22 mouse cellular contexts compared by ENCODE assay signal in genomic region chr1:183159183-183159582, GRCm38 (mm10).
DNase-seq lines count a peak whose midpoint lies in the region; ATAC-seq and TF ChIP-seq lines count a peak whose summit lies in the region.
"Had no signal": no experiment of that assay in that cellular context is flagged by ENCODE, and none has a peak within 500 bp of the region (broad histone marks: within the 10 kb centered on the region; RNA-seq: fewer than 3 reads in every experiment).

No protein-coding gene starts in this region.

- no peak overlapping the region for H3K27ac ChIP-seq in liver, postnatal 0 days (ENCODE audit: low read depth)
- H3K27ac ChIP-seq in liver, embryonic 11.5 days (ENCODE audit: low read depth, low read length): no peak overlapping the region
- H3K27ac ChIP-seq in limb, embryonic 10.5 days: no peak overlapping the region
- no peak overlapping the region for H3K27ac ChIP-seq in limb, embryonic 14.5 days (replicated peaks; ENCODE audit: low read depth, low read length)
- H3K27ac ChIP-seq: embryonic facial prominence, embryonic 12.5 days; forebrain, embryonic 12.5 days; heart, embryonic 13.5 days; hindbrain, embryonic 12.5 days had no signal

- no peaks in the 10 kb centered on the region for H3K27me3 ChIP-seq in liver, postnatal 0 days (ENCODE audit: insufficient read depth, low read length)
- no peaks in the 10 kb centered on the region for H3K27me3 ChIP-seq in liver, embryonic 11.5 days (replicated peaks; ENCODE audit: control insufficient read depth, insufficient read depth, low read length)
- no peaks in the 10 kb centered on the region for H3K27me3 ChIP-seq in limb, embryonic 10.5 days (ENCODE audit: low read depth, poor library complexity, severe bottlenecking)
- H3K27me3 ChIP-seq in limb, embryonic 14.5 days (ENCODE audit: control insufficient read depth, insufficient read depth, low read length): no peaks in the 10 kb centered on the region
- H3K27me3 ChIP-seq: embryonic facial prominence, embryonic 12.5 days; forebrain, embryonic 12.5 days; heart, embryonic 13.5 days; hindbrain, embryonic 12.5 days had no signal

- no peak for DNase-seq in liver, postnatal 0 days
- DNase-seq in liver, embryonic 11.5 days (ENCODE audit: low spot score): no peak
- DNase-seq in limb, embryonic 10.5 days (ENCODE audit: low spot score): peak; percentile 32
- DNase-seq in limb, embryonic 14.5 days (ENCODE audit: low spot score): no peak
- DNase-seq in retina, postnatal 1 day: peak; percentile 30
- no peak for DNase-seq in left cerebral cortex, adult 11 months (ENCODE audit: low spot score)
- DNase-seq: adrenal gland, adult 8-10 months; adrenal gland, postnatal 36 days; cerebellum, adult 8-10 months; cerebellum, postnatal 14 days; embryo, embryonic 11 days; gastrocnemius, postnatal 14 days; heart, postnatal 4 days had no signal

- no peak overlapping the region for H3K4me2 ChIP-seq in liver, postnatal 0 days (ENCODE audit: low read depth, low read length)
- no peak overlapping the region for H3K4me2 ChIP-seq in liver, embryonic 11.5 days
- H3K4me2 ChIP-seq in limb, embryonic 14.5 days (replicated peaks; ENCODE audit: low read depth, low read length, severe bottlenecking): no peak overlapping the region
- H3K4me2 ChIP-seq: embryonic facial prominence, embryonic 12.5 days; forebrain, embryonic 12.5 days; heart, embryonic 13.5 days; hindbrain, embryonic 12.5 days had no signal

- 0 out of 2 replicates have a peak, but pooled peaks have one; percentile 18 for ATAC-seq in liver, postnatal 0 days
- ATAC-seq in liver, embryonic 11.5 days (replicated peaks; ENCODE audit: low FRiP score): no peak
- peak; percentile 70 for ATAC-seq in limb, embryonic 14.5 days (ENCODE audit: low FRiP score, low read depth)
- no peak for ATAC-seq in frontal cortex, adult (ENCODE audit: low TSS enrichment)
- ATAC-seq: CD4-positive, CD25-positive, alpha-beta regulatory T cell, adult 4 months; forebrain, embryonic 16.5 days; hindbrain, embryonic 16.5 days had no signal

- 85% methylated on average over 7 of the region's 7 CpGs for WGBS in liver, postnatal 0 days (ENCODE audit: insufficient replicate concordance)
- 91% methylated on average over 7 of the region's 7 CpGs for WGBS in liver, embryonic 11.5 days
- 61% methylated on average over 7 of the region's 7 CpGs for WGBS in limb, embryonic 10.5 days
- WGBS in limb, embryonic 14.5 days: 41% methylated on average over 7 of the region's 7 CpGs

- H3K9ac ChIP-seq in liver, postnatal 0 days (replicated peaks): no peak overlapping the region
- H3K9ac ChIP-seq in liver, embryonic 11.5 days (ENCODE audit: low read depth, low read length): no peak overlapping the region
- no peak overlapping the region for H3K9ac ChIP-seq in limb, embryonic 14.5 days (ENCODE audit: low read depth, low read length, severe bottlenecking)
- H3K9ac ChIP-seq: embryonic facial prominence, embryonic 12.5 days; forebrain, embryonic 12.5 days; heart, embryonic 13.5 days; hindbrain, embryonic 12.5 days had no signal

- no peak overlapping the region for H3K4me3 ChIP-seq in liver, postnatal 0 days (ENCODE audit: low read depth, low read length)
- H3K4me3 ChIP-seq in liver, embryonic 11.5 days (ENCODE audit: low read depth, low read length): no peak overlapping the region
- no peak overlapping the region for H3K4me3 ChIP-seq in limb, embryonic 10.5 days
- H3K4me3 ChIP-seq in limb, embryonic 14.5 days (replicated peaks; ENCODE audit: low read length): no peak overlapping the region
- H3K4me3 ChIP-seq: embryonic facial prominence, embryonic 12.5 days; forebrain, embryonic 12.5 days; heart, embryonic 13.5 days; hindbrain, embryonic 12.5 days had no signal

- TF ChIP-seq EP300 in liver, postnatal 0 days (IDR thresholded peaks at IDR 0.05; ENCODE audit: low read depth): no peak

- H3K4me1 ChIP-seq in liver, postnatal 0 days (ENCODE audit: insufficient read depth): peaks cover 6% of the 10 kb centered on the region; the same call in 1 of the 2 replicates
- peaks cover 5% of the 10 kb centered on the region; the same call in 1 of the 2 replicates for H3K4me1 ChIP-seq in liver, embryonic 11.5 days (replicated peaks; ENCODE audit: control insufficient read depth, insufficient read depth, low read length)
- H3K4me1 ChIP-seq in limb, embryonic 10.5 days: peaks cover 48% of the 10 kb centered on the region
- H3K4me1 ChIP-seq in limb, embryonic 14.5 days (ENCODE audit: control insufficient read depth, insufficient read depth, low read length): peaks cover 24% of the 10 kb centered on the region

- TF ChIP-seq CTCF in liver, postnatal 0 days (IDR thresholded peaks at IDR 0.05; ENCODE audit: low read depth): no peak

- no peaks in the 10 kb centered on the region for H3K9me3 ChIP-seq in liver, postnatal 0 days (ENCODE audit: low read length)
- H3K9me3 ChIP-seq in liver, embryonic 11.5 days (ENCODE audit: control insufficient read depth, low read length): no peaks in the 10 kb centered on the region
- 0 out of 2 replicates have a peak, but pooled peaks cover 2% of the 10 kb centered on the region for H3K9me3 ChIP-seq in limb, embryonic 10.5 days (replicated peaks)
- H3K9me3 ChIP-seq in limb, embryonic 14.5 days (ENCODE audit: control insufficient read depth, low read length): no peaks in the 10 kb centered on the region
- H3K9me3 ChIP-seq: embryonic facial prominence, embryonic 12.5 days; forebrain, embryonic 12.5 days; G1E; hindbrain, embryonic 12.5 days had no signal

- no peaks in the 10 kb centered on the region for H3K36me3 ChIP-seq in liver, postnatal 0 days (replicated peaks; ENCODE audit: insufficient read depth, low read length)
- no peaks in the 10 kb centered on the region; the same call in 1 of the 2 replicates for H3K36me3 ChIP-seq in liver, embryonic 11.5 days (ENCODE audit: control insufficient read depth, insufficient read depth, low read length)
- peaks cover 8% of the 10 kb centered on the region for H3K36me3 ChIP-seq in limb, embryonic 10.5 days
- peaks cover 2% of the 10 kb centered on the region; the same call in 1 of the 2 replicates for H3K36me3 ChIP-seq in limb, embryonic 14.5 days (ENCODE audit: control insufficient read depth, insufficient read depth, low read length)
- H3K36me3 ChIP-seq: embryonic facial prominence, embryonic 12.5 days; forebrain, embryonic 12.5 days; hindbrain, embryonic 12.5 days had no signal

- no peak for TF ChIP-seq POLR2A in limb, embryonic 14.5 days (IDR thresholded peaks at IDR 0.05; ENCODE audit: borderline replicate concordance, extremely low read depth, insufficient read depth, insufficient read length)

Comparison
In these comparisons a context has a peak if more than half of its experiments do, and no peak if none do; other contexts are left out.
1. ATAC-seq: peak in liver, postnatal 0 days (single experiment) and limb, embryonic 14.5 days (single experiment); none in liver, embryonic 11.5 days (single experiment) and frontal cortex, adult (single experiment).
2. DNase-seq: peak in limb, embryonic 10.5 days (single experiment) and retina, postnatal 1 day (single experiment); none in liver, postnatal 0 days (single experiment), liver, embryonic 11.5 days (single experiment), limb, embryonic 14.5 days (single experiment) and left cerebral cortex, adult 11 months (single experiment).